Mouse (Mus musculus) myocyte (in vitro differentiated cells): Measurements from ENCODE around the gene Hhat.

Experiments
- E2F4 ChIP-seq: IDR thresholded peaks from one replicate; pipeline ENCODE4 v1.6.1; 2011; ENCODE audit warnings: mild to moderate bottlenecking, control low read depth, moderate library complexity; ENCODE audit not compliant: insufficient read depth
- MAX ChIP-seq: IDR thresholded peaks from one replicate; pipeline ENCODE4 v1.6.1; 2011; ENCODE audit warnings: low read depth, mild to moderate bottlenecking, control low read depth
- MYOG ChIP-seq, 3 experiments: IDR thresholded peaks; one replicate each; pipeline ENCODE4 v1.6.1; 2011; ENCODE audit warnings: control low read depth in 2 of 3, low read depth in 2 of 3, mild to moderate bottlenecking in 2 of 3; ENCODE audit not compliant: insufficient read length in 2 of 3, control insufficient read depth in 1 of 3, insufficient read depth in 1 of 3
- POLR2A ChIP-seq: IDR thresholded peaks from one replicate; pipeline ENCODE4 v1.6.1; 2011; ENCODE audit warnings: low read depth, mild to moderate bottlenecking, control low read depth, moderate library complexity; ENCODE audit not compliant: insufficient read length
- POLR2AphosphoS2 ChIP-seq: IDR thresholded peaks from one replicate; pipeline ENCODE4 v1.6.1; 2011; ENCODE audit warnings: low read depth, control low read depth; ENCODE audit not compliant: insufficient read length
- REST ChIP-seq: IDR thresholded peaks from one replicate; pipeline ENCODE4 v1.6.1; 2011; ENCODE audit warnings: mild to moderate bottlenecking, control low read depth, moderate library complexity; ENCODE audit not compliant: insufficient read depth, insufficient read length
- TCF12 ChIP-seq: IDR thresholded peaks from one replicate; pipeline ENCODE4 v1.6.1; 2011; ENCODE audit warnings: mild to moderate bottlenecking, control low read depth; ENCODE audit not compliant: poor library complexity, insufficient read depth, severe bottlenecking
- USF1 ChIP-seq: IDR thresholded peaks from one replicate; pipeline ENCODE4 v1.6.1; 2011; ENCODE audit warnings: low read depth, mild to moderate bottlenecking, control low read depth, moderate library complexity

- TF ChIP-seq POLR2A (no peak), MAX (no peak), E2F4 (no peak), MYOG (IDR thresholded peaks at IDR 0.05; ENCODE audit: control insufficient read depth in 1 of 3, insufficient read depth in 1 of 3, insufficient read length in 2 of 3, low read depth in 2 of 3) (no peak), POLR2AphosphoS2 (no peak), USF1 (no peak), TCF12 (no peak), REST (no peak)
These were observed 78.0 kb downstream of the Hhat start for GRCm38 (mm10) chr1:192692982-192693381.
